Mouse (Mus musculus) embryonic facial prominence, embryonic 14.5 days (tissue): ENCODE data around the gene Fstl3. TPM values are rescaled to one million over a fixed set of nuclear protein-coding genes. Genes with fewer than 3 reads are reported as not detected.

ENCODE experiments used
- ATAC-seq: fragments of 200-750 bp; cut with Nextera tagmentation; 2 replicates; pipeline ENCODE4 v1.8.0; 2017; ENCODE audit warnings: low read depth, moderate number of reproducible peaks, moderate TSS enrichment
- DNase-seq: peaks from one replicate; pipeline ENCODE4 v3.0.0-alpha.2; 2015; ENCODE audit warnings: low spot score
- H3K27ac ChIP-seq: fragments of 300-500 bp; sonication (generic); replicated peaks from 2 replicates; pipeline ENCODE4 v1.5.1; 2014; ENCODE audit warnings: low read depth, mild to moderate bottlenecking, low read length, moderate library complexity
- H3K27me3 ChIP-seq: fragments of 300-500 bp; sonication (generic); replicated peaks from 2 replicates; pipeline ENCODE4 v1.6.1; 2014; ENCODE audit warnings: low read length; ENCODE audit not compliant: control insufficient read depth, insufficient read depth
- H3K36me3 ChIP-seq: fragments of 300-500 bp; sonication (generic); 2 replicates; pipeline ENCODE4 v1.6.1; 2014; ENCODE audit warnings: low read length, mixed read lengths; ENCODE audit not compliant: control insufficient read depth, insufficient read depth
- H3K4me1 ChIP-seq: fragments of 300-500 bp; sonication (generic); 2 replicates; pipeline ENCODE4 v1.6.1; 2014; ENCODE audit warnings: antibody characterized with exemption, low read length; ENCODE audit not compliant: control insufficient read depth, insufficient read depth
- H3K4me2 ChIP-seq: fragments of 300-500 bp; sonication (generic); 2 replicates; pipeline ENCODE4 v1.6.1; 2014; ENCODE audit warnings: low read depth, mild to moderate bottlenecking, low read length, moderate library complexity, mixed read lengths
- H3K4me3 ChIP-seq: fragments of 300-500 bp; sonication (generic); 2 replicates; pipeline ENCODE4 v1.5.1; 2014; ENCODE audit warnings: low read depth, mild to moderate bottlenecking, low read length
- H3K9ac ChIP-seq: fragments of 300-500 bp; sonication (generic); 2 replicates; pipeline ENCODE4 v1.6.1; 2014; ENCODE audit warnings: low read depth, mild to moderate bottlenecking, low read length, moderate library complexity, mixed read lengths
- H3K9me3 ChIP-seq: fragments of 300-500 bp; sonication (generic); 2 replicates; pipeline ENCODE4 v1.6.1; 2016; ENCODE audit warnings: low read length; ENCODE audit not compliant: control insufficient read depth
- WGBS: fragments of 180-500 bp; shearing (Covaris S2); extraction: QIAGEN DNeasy Blood & Tissue Kit; methylation state at CpG from one replicate; pipeline ENCODE4 v1.1.7; 2014; 5-methylcytosine and 5-hydroxymethylcytosine counted together
- polyA plus RNA-seq: library from polyadenylated mRNA; unstranded; fragments of >200 nt; fragmentation: Nextera tagmentation; extraction: Ambion mirVana; gene quantifications from 2 replicates; pipeline ENCODE4 v1.2.1, GENCODE M21; 2014

The Fstl3 gene
- polyA plus RNA-seq, 1 experiment from 2014 or later, result 10.7 TPM

GRCm38 (mm10) chr10:79817111-79817510, 40.0 kb downstream of the Fstl3 start:
- Histone ChIP-seq H3K9ac (no peak overlapping the region), H3K4me1 (0 out of 2 replicates have a peak, but pooled peaks cover 4% of the 10 kb centered on the region), H3K4me2 (no peak overlapping the region), H3K9me3 (no peaks in the 10 kb centered on the region), H3K27me3 (no peaks in the 10 kb centered on the region), H3K36me3 (peaks cover 52% of the 10 kb centered on the region), H3K27ac (no peak overlapping the region), H3K4me3 (no peak overlapping the region)
- 68% methylated on average over 2 of the region's 2 CpGs for WGBS
- DNase-seq, result no peak
- no peak for ATAC-seq

DNA sequence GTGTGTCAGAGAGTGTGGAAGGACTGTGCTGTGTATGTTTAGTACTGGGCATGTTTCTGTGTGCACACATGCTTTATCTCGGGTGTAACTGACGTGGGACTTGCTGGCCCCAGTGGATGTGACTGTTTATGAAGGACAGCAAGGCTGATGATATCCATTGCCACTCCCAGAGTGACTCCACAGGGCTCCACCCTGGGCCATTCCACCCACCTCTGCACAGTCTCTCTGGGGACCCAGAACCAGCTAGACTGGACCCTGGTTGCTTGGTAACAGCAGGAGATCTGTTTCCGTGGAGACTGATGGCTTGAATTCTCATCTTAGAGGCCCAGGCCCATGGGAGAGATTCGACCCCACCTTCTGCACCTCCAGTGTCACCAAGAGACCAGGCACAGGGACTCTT, 41.2 kb downstream of the Fstl3 start:
- Histone ChIP-seq H3K36me3 (peaks cover 45% of the 10 kb centered on the region), H3K27ac (peak overlapping the region; percentile 33; the same call in 1 of the 2 replicates), H3K4me2 (no peak overlapping the region), H3K4me3 (no peak overlapping the region), H3K9ac (no peak overlapping the region), H3K27me3 (no peaks in the 10 kb centered on the region), H3K9me3 (no peaks in the 10 kb centered on the region), H3K4me1 (peaks cover 10% of the 10 kb centered on the region)
- 69% methylated on average over 4 of the region's 4 CpGs for WGBS
- DNase-seq (peak; percentile 69), ATAC-seq (peak; percentile 38)

DNA sequence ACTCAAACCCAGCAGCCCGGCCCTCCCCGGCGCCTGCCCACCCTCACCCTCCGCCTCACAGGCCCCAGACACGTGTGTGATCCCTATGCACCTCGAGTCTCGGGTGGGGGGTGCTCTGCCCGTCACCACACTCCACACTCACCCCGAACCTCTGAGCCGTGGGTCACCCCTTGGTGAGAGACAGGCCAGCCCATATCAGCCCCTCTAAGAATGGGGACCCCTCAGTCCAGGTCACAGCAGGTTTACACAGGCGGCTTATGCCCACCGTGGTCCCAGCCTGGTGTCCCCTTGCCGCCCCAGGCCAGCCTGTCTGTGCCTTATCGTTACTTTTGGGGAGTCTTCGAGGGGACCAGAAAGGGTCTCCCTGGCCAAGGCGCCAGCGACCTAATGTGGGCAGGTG, 42.5 kb downstream of the Fstl3 start:
- H3K9ac ChIP-seq, result no peak overlapping the region
- H3K4me3 ChIP-seq, result no peak overlapping the region
- WGBS, result 92% methylated on average over 17 of the region's 17 CpGs
- ATAC-seq, result no peak
- DNase-seq, result no peak
- H3K4me2 ChIP-seq, result no peak overlapping the region
- no peak overlapping the region for H3K27ac ChIP-seq
- no peaks in the 10 kb centered on the region for H3K9me3 ChIP-seq
- peaks cover 10% of the 10 kb centered on the region for H3K4me1 ChIP-seq
- H3K36me3 ChIP-seq, result peaks cover 40% of the 10 kb centered on the region
- H3K27me3 ChIP-seq, result no peaks in the 10 kb centered on the region

DNA sequence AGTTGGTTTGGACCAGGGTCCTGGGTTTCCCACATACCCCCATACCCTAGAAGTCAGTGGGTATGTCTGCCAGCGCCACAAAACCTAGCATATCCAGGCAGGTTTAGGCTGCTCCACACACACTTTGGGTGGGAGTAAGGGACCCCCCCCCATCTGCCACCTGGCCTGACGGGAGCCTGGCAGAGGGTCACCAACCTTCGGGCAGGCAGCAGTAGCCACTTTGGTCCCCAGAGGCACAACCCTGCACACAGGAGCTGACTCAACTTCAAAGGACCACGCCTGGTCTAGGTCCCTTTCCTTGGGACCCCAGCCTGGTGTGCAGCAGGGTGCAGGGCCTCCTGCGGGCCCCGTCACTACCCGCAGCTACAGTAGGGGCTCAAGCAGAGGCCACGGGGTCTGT, 43.2 kb downstream of the Fstl3 start:
- H3K9ac ChIP-seq, result no peak overlapping the region
- no peak overlapping the region for H3K4me2 ChIP-seq
- H3K27me3 ChIP-seq, result no peaks in the 10 kb centered on the region
- H3K36me3 ChIP-seq, result peaks cover 39% of the 10 kb centered on the region
- 79% methylated on average over 6 of the region's 8 CpGs for WGBS
- peaks cover 10% of the 10 kb centered on the region for H3K4me1 ChIP-seq
- no peak overlapping the region for H3K4me3 ChIP-seq
- no peak overlapping the region for H3K27ac ChIP-seq
- ATAC-seq (no peak), DNase-seq (no peak)
- H3K9me3 ChIP-seq, result no peaks in the 10 kb centered on the region

- H3K36me3 ChIP-seq, result peaks cover 34% of the 10 kb centered on the region
- ATAC-seq, result no peak
- no peak within 1 kb of the TSS for H3K4me3 ChIP-seq
- 76% methylated on average over 11 of the region's 11 CpGs for WGBS
- H3K9me3 ChIP-seq, result no peaks in the 10 kb centered on the region
- DNase-seq, result no peak
- no peak within 1 kb of the TSS for H3K9ac ChIP-seq
- H3K4me2 ChIP-seq, result no peak within 1 kb of the TSS
- no peaks in the 10 kb centered on the region for H3K27me3 ChIP-seq
- H3K4me1 ChIP-seq, result peaks cover 10% of the 10 kb centered on the region
- peak within 1 kb of the TSS; percentile 65; the same call in 1 of the 2 replicates for H3K27ac ChIP-seq
These were observed 43.7 kb downstream of the Fstl3 start, which contains the start of gene Misp for GRCm38 (mm10) chr10:79820782-79821181. TSS of gene Misp (plus strand) at chr10:79820989.

- Histone ChIP-seq H3K9me3 (no peaks in the 10 kb centered on the region), H3K9ac (peak overlapping the region; percentile 57; the same call in 1 of the 2 replicates), H3K4me2 (no peak overlapping the region), H3K36me3 (peaks cover 26% of the 10 kb centered on the region), H3K27me3 (no peaks in the 10 kb centered on the region), H3K4me3 (no peak overlapping the region), H3K4me1 (peaks cover 10% of the 10 kb centered on the region), H3K27ac (peak overlapping the region; percentile 65)
- 88% methylated on average over 12 of the region's 12 CpGs for WGBS
- no peak for DNase-seq
- no peak for ATAC-seq
These were observed 44.7 kb downstream of the Fstl3 start for GRCm38 (mm10) chr10:79821731-79822130.

- peaks cover 10% of the 10 kb centered on the region for H3K4me1 ChIP-seq
- peak overlapping the region; percentile 57 for H3K9ac ChIP-seq
- no peak overlapping the region for H3K4me3 ChIP-seq
- H3K4me2 ChIP-seq, result peak overlapping the region; percentile 38
- no peaks in the 10 kb centered on the region for H3K27me3 ChIP-seq
- peak overlapping the region; percentile 65; the same call in 1 of the 2 replicates for H3K27ac ChIP-seq
- H3K36me3 ChIP-seq, result peaks cover 23% of the 10 kb centered on the region
- DNase-seq, result peak; percentile 77
- peak; percentile 65 for ATAC-seq
- H3K9me3 ChIP-seq, result no peaks in the 10 kb centered on the region
- WGBS, result 31% methylated on average over 9 of the region's 17 CpGs
These were observed 45.3 kb downstream of the Fstl3 start for GRCm38 (mm10) chr10:79822372-79822771.

DNA sequence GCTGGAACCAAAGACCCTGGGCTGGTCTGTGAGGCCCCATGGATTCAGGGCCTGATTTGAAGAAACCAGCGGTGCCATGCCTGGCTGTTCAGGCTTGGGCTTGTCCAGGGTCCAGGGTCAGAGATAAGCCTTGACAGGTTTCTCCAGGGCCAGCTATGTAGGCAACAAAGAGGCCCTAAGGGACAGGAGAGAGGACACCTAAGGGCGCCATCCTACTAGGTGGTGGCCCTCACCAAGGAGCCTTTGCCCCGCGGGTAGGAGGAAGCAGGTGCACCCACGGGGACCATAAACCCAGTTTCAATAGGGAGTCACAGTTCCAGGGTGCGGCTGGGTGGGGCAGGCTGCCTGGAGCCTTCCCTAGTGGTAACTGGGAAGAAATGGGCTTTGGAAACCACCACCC, 45.9 kb downstream of the Fstl3 start:
- H3K4me2 ChIP-seq, result peak overlapping the region; percentile 38
- no peak for DNase-seq
- H3K36me3 ChIP-seq, result peaks cover 23% of the 10 kb centered on the region
- H3K9me3 ChIP-seq, result no peaks in the 10 kb centered on the region
- peaks cover 10% of the 10 kb centered on the region for H3K4me1 ChIP-seq
- peak overlapping the region; percentile 48 for H3K27ac ChIP-seq
- WGBS, result 60% methylated on average over 6 of the region's 6 CpGs
- H3K4me3 ChIP-seq, result no peak overlapping the region
- no peak for ATAC-seq
- no peaks in the 10 kb centered on the region for H3K27me3 ChIP-seq
- peak overlapping the region; percentile 57; the same call in 1 of the 2 replicates for H3K9ac ChIP-seq

- H3K27ac ChIP-seq, result no peak overlapping the region
- no peaks in the 10 kb centered on the region for H3K9me3 ChIP-seq
- DNase-seq (no peak), ATAC-seq (no peak)
- 61% methylated on average over 6 of the region's 6 CpGs for WGBS
- no peaks in the 10 kb centered on the region for H3K27me3 ChIP-seq
- H3K9ac ChIP-seq, result no peak overlapping the region
- H3K4me2 ChIP-seq, result no peak overlapping the region
- H3K36me3 ChIP-seq, result peaks cover 11% of the 10 kb centered on the region
- peaks cover 10% of the 10 kb centered on the region for H3K4me1 ChIP-seq
- H3K4me3 ChIP-seq, result no peak overlapping the region
These were observed 47.3 kb downstream of the Fstl3 start for GRCm38 (mm10) chr10:79824413-79824812.
